Mouse (Mus musculus) heart, postnatal 10 days (tissue): ENCODE measurements around the gene Ttc39d. TPM values are rescaled to one million over a fixed set of nuclear protein-coding genes. Genes with fewer than 3 reads are reported as not detected.
A peak's percentile ranks its signal among the peaks of the same experiment; 100 is the strongest.
"Not testable (repeated sequence)": the region's sequence is repeated elsewhere in the genome, so short reads cannot be mapped to it uniquely, and the experiment has no call there.

ENCODE experiments used
- DNase-seq, 2 experiments: peaks; one replicate each; pipeline ENCODE4 v3.0.0; 2021
- intact Hi-C: fragments of 180-260 bp; cut with DNase I; formaldehyde crosslinking; loops from one replicate; pipeline ENCODE4 v1.15.1; 2025
- total RNA-seq, 2 experiments: library from RNA; stranded (reverse); gene quantifications; 2 replicates each; pipeline ENCODE4 v1.2.3; 2021

The Ttc39d gene
- total RNA-seq, 2 experiments from 2014 or later: not detected

DNA sequence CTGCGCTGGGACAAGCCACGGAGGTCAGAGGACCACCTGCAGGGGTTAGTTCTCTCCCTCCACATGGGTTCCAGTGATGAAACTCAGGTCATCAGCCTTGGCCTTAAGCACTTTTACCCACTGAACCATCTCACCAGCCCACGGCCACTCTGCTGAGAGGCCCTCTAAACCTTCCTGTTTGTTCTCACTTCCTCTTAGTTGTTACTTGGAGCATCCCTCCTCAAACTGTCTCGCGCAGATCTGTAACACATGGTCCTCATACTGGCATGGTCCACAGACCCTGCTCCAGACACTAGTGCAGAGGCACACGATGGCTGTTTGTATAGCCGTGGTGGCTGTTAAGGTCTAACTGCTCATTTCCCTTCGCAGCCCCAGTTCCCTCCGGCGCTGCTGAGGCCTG lies 23.6 kb upstream of the Ttc39d start:
- intact Hi-C loops: no loop called here

DNA sequence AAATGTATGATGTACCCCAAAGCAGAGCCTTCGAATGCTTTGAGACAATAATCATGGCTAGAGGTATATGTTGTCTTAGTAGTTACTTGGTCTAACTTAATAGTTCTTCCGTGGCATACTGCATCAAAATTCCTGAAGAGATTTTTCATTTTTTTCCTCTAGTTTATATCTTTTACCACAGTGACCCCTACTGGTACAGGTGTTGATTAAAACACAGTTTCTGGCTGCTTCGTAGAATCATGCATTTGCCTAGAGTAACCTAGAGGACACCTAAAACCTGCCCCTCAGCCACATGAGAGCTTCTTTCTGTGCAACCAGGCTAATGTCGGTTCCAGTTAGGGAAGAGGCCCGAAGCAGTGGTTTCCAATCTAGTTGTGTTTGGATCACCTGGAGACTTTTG lies 14.2 kb upstream of the Ttc39d start:
- intact Hi-C loops: loop anchor here (5.0 to 10.0 kb wide), 2 partner anchors 326 to 528 kb away; no protein-coding TSS in a partner anchor
- DNase-seq: peak in 1 of 2 experiments; percentile 33

More for the DNA sequence above, 23.6 kb upstream of the Ttc39d start:
- DNase-seq: no peak

DNA sequence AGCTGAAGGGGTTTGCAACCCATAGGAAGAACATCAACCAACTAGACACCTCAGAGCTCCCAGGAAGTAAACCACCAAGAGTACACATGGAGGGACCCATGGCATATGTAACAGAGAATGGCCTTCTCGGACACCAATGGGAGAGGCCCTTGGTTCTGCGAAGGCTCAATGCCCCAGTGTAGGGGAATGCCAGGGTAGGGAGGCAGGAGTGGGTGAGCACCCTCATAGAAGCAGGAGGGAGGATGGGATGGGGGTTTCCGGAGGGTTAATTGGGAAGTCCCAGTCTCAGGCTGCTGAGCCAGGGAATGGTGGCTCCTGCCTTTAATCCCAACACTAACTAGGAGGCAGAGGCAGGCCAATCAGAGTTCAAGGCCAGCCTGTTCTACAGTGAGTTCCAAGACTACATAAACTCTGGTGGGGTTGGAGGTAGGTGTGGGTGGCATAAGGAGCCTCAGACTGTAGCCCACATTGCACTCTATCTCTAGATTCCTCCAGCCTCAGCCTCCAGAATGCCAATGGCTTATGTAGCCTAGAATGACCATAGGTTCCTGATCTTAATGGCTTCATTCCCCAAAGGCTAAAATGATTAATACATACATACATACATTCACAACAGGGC lies 8.0 kb upstream of the Ttc39d start:
- intact Hi-C loops: loop anchor here (10.0 kb wide), 1 partner anchor 534 kb away; no protein-coding TSS in a partner anchor
- DNase-seq: no peak

DNA sequence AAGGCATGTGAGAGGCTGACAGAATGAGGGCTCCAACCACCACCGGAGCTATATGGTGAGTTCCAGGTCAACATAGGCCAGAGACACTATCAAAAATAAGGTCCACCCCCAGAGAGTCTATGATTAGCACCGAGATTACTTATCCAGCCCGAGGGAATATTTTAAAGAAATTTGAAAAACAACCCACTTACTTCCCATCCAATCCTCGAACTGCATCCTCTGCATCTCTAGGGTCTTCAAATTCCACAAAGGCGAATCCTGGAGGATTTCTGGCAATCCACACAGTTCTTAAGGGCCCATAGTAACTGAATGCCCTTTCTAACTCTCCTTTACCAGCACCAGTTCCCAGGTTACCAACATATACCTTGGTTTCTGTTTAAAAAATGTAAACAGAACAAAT lies 1.6 kb upstream of the Ttc39d start:
- DNase-seq: no peak
- intact Hi-C loops: loop anchor here (2.0 kb wide), 1 partner anchor 19 kb away; the partner anchor contains the start of gene Gemin6

DNA sequence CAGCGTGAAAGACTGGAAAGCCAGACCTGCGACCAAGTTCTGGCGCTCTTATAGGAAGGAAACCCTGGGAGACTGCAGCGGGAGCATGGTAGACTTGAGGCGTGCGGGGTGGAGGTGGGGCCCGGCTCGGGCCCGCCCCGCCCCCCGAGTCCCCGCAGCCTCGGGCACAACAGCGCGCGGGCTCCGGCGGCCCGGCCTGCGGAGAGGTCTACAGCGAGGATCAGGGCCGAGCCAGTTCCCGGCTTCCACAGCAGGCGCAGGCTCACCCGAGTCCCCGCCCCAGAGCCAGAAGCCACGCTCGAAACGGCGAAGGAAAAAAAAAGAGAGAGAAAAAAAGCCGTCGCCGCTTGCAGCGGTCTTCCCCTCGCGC lies 974 bp upstream of the Ttc39d start:
- no peak for DNase-seq
- intact Hi-C loops: loop anchor here (2.0 kb wide), 1 partner anchor 19 kb away; the partner anchor contains the start of gene Gemin6

DNA sequence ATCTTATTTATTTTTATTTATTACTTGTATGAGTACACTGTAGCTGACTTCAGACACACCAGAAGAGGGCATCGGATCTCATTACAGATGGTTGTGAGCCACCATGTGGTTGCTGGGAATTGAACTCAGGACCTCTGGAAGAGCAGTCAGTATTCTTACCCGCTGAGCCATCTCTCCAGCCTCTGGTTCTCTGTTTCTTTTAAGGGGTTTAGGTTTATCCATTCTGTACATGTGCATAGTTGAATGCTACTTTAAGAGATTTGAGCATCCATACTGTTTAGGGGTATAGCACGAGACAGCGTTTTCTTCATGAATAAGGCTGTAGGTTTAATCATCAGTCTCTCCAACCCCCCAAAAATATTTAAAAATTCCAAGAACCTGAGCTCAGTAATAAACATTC lies 6.7 kb downstream of the Ttc39d start:
- intact Hi-C loops, DNase-seq: not testable (repeated sequence)

DNA sequence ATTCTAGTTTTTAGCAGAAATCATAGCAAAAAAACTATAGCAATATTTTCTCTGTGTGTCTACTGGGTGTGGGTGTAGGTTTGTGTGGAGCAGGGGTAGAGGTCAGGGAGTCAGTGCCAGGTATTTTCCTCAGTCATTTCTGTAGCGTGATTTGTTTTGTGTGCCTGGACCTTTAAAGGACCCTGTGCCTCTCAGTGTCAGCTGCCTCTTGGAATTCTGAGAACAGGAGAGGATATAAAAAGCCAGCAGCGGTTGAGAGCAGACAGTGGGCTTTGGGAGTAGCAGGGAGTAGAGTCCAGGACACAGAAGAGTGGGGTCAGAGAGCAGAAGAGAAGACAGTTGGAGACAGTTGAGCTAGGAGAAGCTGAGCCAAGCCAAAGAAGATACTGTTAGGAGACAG lies 12.9 kb downstream of the Ttc39d start:
- intact Hi-C loops: no loop called here
- no peak for DNase-seq

DNA sequence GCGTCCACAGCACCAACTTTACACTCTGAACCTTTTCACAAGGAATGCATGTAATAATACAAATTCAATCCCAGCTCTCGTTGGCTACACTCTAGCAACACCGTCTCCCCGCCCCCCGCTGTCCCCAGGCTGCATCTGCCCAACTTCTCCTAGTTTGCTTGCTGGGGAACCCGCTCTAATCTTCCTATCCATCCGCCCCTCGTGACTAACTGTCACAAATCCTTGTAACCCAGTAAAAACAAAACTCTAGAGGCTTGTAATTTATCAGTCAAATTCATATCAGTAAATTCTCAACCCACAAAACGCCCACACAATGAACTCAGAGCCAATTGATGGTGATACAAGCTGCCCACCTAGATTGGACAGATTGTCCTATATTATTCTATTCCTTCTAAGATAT lies 13.9 kb downstream of the Ttc39d start:
- intact Hi-C loops: no loop called here
- DNase-seq: no peak

DNA sequence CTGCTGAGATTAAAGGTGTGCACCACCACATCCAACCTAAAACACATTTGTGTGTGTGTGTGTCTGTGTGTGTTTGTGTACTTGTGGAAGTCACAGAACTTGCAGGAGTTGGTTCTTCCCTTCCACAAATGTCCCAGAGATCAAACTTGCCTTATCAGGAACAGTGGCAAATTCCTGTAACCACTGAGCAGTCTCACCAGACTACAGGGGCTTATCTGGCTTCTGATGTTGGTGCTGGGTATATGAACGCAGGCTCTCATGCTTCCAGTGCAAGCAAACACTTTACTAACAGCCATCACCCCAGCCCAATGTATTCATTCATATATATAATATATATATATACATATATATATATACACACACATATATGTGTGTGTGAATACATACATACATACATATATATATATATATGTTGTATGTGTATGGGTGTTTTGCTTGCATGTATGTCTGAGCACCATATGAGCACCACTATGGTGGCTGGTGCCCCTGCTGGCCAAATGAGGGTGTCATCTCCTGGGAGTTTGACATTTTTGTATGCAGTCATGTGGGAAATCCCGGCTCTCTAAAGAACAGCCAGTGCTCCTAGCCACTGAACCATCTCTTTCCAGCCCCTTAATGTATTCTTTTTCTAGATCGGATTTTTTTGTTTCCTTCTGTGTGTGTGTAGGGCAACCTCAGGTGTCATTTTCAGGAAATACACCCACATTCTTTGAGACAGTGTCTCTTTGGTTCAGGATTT lies 14.8 kb downstream of the Ttc39d start:
- intact Hi-C loops: no loop called here
- no peak for DNase-seq

DNA sequence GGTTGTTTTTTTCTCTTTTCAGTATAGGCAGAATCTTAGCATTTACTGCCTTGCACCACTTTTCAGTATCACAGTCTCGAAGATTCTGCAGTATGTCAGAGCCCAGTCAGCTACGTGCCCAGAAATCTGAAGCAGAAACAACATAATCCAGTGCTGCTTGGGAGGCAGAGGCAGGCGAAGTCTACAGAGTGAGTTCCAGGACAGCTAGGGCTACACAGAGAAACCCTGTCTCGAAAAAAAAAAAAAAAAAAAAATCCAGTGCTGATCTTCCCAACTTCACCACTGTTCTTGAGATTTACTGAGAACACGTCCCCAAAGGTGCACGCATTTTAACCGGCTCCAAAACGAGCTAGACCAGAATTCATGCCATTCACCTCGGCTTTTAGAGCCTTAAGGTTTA lies 16.6 kb downstream of the Ttc39d start:
- no peak for DNase-seq
- intact Hi-C loops: loop anchor here (2.0 kb wide), 1 partner anchor 17 kb away; the partner anchor contains the start of genes Srsf7 and Ttc39d

DNA sequence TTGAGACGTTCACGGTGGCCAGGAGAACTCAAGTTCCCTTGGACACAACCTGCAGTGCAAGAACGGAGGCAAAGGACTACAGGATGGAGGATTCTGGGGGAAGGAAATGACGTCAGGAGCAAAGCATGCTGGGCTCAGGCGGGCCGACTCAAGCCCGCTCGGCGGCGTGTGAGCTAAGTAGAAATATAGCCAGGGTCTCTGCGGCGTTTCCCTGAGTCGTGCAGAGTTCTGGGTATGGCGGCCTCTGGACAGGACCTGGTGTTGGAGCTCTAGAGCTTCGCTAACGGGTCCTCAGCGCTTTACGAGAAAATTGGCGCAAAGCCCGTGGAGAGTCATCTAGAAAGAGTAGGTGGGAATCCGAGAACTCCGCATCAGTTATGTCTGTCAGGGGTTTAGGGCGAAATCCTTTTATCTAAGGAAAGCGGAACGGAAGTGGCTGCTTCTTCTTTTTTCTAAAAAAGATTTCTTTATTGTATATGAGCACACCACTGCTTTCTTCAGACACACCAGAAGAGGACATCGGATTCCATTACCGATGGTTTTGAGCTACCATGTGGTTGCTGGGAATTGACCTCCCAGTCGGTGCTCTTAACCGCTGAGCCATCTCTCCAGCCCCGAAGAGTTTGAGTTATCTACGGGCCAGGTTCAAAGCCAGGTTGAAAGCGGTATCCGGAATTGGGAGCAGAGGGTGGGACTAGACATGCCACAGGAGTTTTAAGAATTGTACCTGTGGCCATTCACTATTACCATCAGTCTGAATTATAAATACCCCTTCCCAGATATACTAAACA lies 17.3 kb downstream of the Ttc39d start, which contains the start of gene Gemin6:
Gene Gemin6 (plus strand): TSS at position 116 of the 791 bp plus-strand sequence.
- intact Hi-C loops: loop anchor here (2.0 kb wide), 1 partner anchor 18 kb away; the partner anchor contains the start of genes Srsf7 and Ttc39d
- peak; percentile 90 to 91 for DNase-seq

DNA sequence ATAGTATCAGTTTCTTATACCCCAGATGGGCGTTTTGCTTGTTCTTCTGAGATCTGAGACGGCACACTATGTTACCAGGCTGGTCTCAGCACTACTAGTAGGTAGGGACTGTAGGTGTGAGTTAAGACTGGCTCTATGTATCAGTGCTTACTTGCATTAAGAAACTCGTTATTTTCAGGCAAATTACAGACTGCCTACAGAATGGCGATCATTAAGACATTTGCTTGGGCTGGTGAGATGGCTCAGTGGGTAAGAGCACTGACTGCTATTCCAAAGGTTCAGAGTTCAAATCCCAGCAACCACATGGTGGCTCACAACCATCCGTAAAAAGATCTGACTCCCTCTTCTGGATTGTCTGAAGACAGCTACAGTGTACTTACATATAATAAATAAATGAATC lies 17.9 kb downstream of the Ttc39d start:
- intact Hi-C loops: loop anchor here (2.0 kb wide), 1 partner anchor 18 kb away; the partner anchor contains the start of genes Srsf7 and Ttc39d
- not testable (repeated sequence) for DNase-seq

DNA sequence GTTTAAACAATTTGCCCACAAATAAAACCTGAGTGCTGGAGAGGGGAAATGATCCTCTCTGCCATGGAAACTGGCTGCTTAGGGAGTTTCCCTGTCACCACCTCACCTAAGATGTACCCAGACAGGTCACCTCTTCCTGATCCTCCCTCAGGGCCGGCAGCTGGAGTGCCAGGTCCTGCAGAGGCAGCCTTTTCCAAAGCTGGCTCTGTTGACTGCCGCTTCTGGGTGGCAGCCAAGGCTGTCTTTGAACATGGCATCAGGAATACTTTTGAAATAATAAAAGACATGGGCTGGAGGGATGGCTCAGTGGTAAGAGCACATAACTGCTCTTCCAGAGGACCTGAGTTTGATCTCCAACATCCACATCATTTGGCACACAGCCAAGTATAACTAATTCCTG lies 22.1 kb downstream of the Ttc39d start:
- intact Hi-C loops: no loop called here
- peak; percentile 49 to 50 for DNase-seq

DNA sequence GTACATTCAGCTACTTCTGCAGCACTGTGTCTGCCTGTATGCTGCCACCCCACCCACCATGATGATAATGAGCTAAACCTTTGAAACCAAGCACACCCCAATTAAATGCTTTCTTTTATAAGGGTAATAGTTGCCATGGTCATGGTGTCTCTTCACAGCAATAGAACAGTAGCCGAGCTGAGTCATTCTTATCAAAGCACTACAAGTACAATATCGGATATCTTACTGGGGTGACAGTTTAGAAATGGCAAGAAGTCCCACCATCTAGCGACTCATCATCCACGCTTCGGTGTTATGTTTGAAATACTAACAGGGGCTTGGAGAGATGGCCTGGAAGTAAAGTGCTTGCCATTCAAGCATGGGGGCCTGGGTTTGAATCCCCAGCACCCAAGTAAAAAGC lies 26.6 kb downstream of the Ttc39d start:
- intact Hi-C loops: no loop called here
- DNase-seq: no peak

DNA sequence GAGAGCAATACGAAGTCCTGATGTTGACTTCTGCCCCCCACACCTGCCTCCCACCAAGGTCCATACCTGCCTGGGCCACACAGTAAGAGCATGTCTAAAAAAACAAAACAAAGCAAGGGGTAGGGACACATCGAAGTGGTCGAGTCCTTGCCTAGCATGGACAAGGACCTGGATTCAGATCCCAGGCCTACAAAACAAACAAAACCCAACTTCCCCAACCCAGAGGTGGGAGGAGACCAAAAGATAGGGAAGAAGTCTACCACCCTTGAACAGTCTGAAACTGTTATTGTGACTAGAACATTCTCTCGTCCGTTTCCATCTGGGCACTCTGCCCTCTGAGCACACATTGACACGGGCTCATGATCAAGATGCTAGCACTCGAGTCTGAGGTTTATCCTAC lies 27.1 kb downstream of the Ttc39d start:
- no peak for DNase-seq
- intact Hi-C loops: no loop called here

DNA sequence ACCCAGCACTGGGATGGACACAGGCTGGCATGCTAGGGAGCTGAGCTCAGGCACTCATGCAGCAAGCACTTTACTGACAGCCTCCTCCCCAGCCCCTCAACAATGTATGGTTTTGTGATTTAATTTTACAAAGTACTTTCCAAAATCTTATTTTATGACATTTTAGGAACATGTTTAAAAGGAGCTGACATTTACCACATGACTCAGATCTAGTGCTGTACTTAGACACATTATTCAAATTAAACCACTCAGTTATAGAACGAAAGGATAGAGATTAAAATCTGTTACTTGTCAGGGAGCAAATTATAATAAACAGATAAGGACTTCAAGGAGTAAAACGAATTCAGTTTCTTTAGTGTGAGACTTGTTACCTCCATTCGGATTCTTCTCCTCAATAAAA lies 28.2 kb downstream of the Ttc39d start:
- DNase-seq: no peak
- intact Hi-C loops: no loop called here

DNA sequence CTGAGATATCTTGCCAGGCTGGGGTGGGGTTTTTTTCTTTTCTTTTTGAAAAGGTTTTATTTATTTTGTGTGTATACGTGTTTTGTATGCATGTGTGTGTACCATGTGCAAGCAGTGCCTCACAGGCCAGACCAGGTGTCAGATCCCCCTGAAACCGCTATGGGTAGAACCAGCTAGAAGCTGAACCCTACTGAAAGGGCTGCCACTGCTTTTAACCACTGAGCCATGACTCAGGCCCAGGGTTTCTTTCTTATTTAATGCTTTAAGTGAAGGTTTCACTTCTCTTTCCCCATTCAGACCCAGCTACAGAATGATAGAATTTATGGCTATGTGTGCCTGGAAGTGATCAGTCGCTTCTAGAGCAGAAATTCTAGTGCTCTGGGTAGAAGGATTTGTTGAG lies 29.5 kb downstream of the Ttc39d start:
- intact Hi-C loops: no loop called here
- no peak for DNase-seq

DNA sequence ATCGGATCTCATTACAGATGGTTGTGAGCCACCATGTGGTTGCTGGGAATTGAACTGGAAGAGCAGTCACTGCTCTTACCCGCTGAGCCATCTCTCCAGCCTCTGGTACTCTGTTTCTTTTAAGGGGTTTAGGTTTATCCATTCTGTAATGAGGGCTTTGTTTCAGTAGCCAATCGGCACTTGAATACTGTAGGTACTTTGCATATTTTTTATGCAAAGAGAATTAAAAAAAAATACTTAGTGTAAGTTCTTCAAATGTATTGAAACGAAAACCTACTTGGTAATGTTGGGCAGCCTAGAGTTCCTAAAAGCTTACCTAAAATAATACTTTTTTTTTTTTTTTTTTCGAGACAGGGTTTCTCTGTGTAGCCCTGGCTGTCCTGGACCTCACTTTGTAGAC lies 30.2 kb downstream of the Ttc39d start:
- DNase-seq: no peak
- intact Hi-C loops: no loop called here

DNA sequence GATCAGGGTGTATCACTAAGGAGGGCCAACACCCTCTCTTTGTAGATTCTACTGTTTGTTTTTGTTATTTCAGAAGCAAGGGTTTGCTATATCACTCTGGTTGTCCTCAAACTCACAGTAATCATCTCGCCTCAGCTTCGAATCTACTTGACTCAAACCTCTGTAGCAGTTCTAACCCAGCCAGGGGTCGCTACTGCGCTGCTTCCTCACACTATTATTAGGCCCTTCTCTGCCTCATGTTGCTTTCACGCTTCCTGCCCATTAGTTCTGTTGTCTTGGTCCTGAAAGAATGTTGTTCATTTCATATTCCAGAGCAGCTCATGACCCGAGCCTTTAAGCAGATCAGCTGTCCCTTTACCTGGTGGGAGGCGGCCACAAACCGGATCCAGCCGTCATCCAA lies 34.3 kb downstream of the Ttc39d start:
- intact Hi-C loops: no loop called here

DNA sequence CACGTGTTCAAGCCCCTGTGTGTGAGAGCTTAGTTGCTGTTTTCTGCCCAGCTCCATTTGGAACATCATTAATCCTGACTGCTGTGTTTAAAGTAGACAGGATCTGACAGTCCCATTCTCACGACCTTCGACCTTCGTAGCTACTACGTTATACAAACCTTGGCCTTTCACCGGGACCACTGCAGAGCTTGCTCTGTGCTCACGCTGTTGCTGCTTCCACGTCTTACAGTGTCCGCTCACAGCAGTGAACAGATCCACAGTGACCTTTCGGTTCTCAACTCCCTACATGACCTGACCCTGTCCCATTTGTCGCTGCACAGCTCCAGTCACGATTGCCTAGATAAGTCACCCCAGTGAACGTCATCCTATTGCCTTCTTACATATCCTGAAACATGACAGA lies 35.9 kb downstream of the Ttc39d start:
- intact Hi-C loops: no loop called here

More for the DNA sequence above, 34.3 kb downstream of the Ttc39d start:
- no peak for DNase-seq

More for the DNA sequence above, 35.9 kb downstream of the Ttc39d start:
- DNase-seq: no peak
